Mouse (Mus musculus): ENCODE measurements around the gene Gm16181.

The Gm16181 gene

GRCm38 (mm10) chr17:35247144-35247543, 26.5 kb downstream of the Gm16181 start:
- peak in 1 of 2 experiments; percentile 40 for DNase-seq (ENCODE audit: inconsistent age in 2 of 2, low spot score in 1 of 2)

- peak in 1 of 2 experiments; percentile 32 for DNase-seq (ENCODE audit: inconsistent age in 2 of 2, low spot score in 1 of 2)
Observed at GRCm38 (mm10) chr17:35248986-35249385, 28.4 kb downstream of the Gm16181 start.

GRCm38 (mm10) chr17:35249451-35250197, 29.0 kb downstream of the Gm16181 start:
- peak in 1 of 2 experiments; percentile 43 for DNase-seq (ENCODE audit: inconsistent age in 2 of 2, low spot score in 1 of 2)

GRCm38 (mm10) chr17:35250348-35251120, 29.9 kb downstream of the Gm16181 start:
- peak; percentile 13 to 58 for DNase-seq (ENCODE audit: inconsistent age in 2 of 2, low spot score in 1 of 2)

GRCm38 (mm10) chr17:35251162-35251719, 30.6 kb downstream of the Gm16181 start:
- peak; percentile 27 to 55 for DNase-seq (ENCODE audit: inconsistent age in 2 of 2, low spot score in 1 of 2)

- peak; percentile 9 to 49 for DNase-seq (ENCODE audit: inconsistent age in 2 of 2, low spot score in 1 of 2)
Observed at GRCm38 (mm10) chr17:35251981-35252380, 31.3 kb downstream of the Gm16181 start.

GRCm38 (mm10) chr17:35252619-35253292, 32.1 kb downstream of the Gm16181 start:
- DNase-seq (ENCODE audit: inconsistent age in 2 of 2, low spot score in 1 of 2), result peak; percentile 38 to 73

GRCm38 (mm10) chr17:35253293-35254093, 32.9 kb downstream of the Gm16181 start:
- peak; percentile 21 to 56 for DNase-seq (ENCODE audit: inconsistent age in 2 of 2, low spot score in 1 of 2)

GRCm38 (mm10) chr17:35254241-35255098, 33.8 kb downstream of the Gm16181 start:
- DNase-seq (ENCODE audit: inconsistent age in 2 of 2, low spot score in 1 of 2), result peak; percentile 65 to 87

GRCm38 (mm10) chr17:35255301-35255700, 34.7 kb downstream of the Gm16181 start:
- peak; percentile 22 to 36 for DNase-seq (ENCODE audit: inconsistent age in 2 of 2, low spot score in 1 of 2)

GRCm38 (mm10) chr17:35255704-35256103, 35.1 kb downstream of the Gm16181 start:
- no peak for DNase-seq (ENCODE audit: inconsistent age in 2 of 2, low spot score in 1 of 2)

- DNase-seq (ENCODE audit: inconsistent age in 2 of 2, low spot score in 1 of 2), result peak in 1 of 2 experiments; percentile 35
Observed at GRCm38 (mm10) chr17:35257378-35257777, 36.7 kb downstream of the Gm16181 start.

GRCm38 (mm10) chr17:35257824-35258491, 37.3 kb downstream of the Gm16181 start:
- DNase-seq (ENCODE audit: inconsistent age in 2 of 2, low spot score in 1 of 2), result peak; percentile 94 to 99

- DNase-seq (ENCODE audit: inconsistent age in 2 of 2, low spot score in 1 of 2), result peak; percentile 66 to 80
Observed at GRCm38 (mm10) chr17:35258492-35259478, 38.2 kb downstream of the Gm16181 start.

- no peak for DNase-seq (ENCODE audit: inconsistent age in 2 of 2, low spot score in 1 of 2)
Observed at GRCm38 (mm10) chr17:35259621-35260020, 39.0 kb downstream of the Gm16181 start.

GRCm38 (mm10) chr17:35261651-35262050, 41.0 kb downstream of the Gm16181 start:
- peak in 1 of 2 experiments; percentile 20 for DNase-seq (ENCODE audit: inconsistent age in 2 of 2, low spot score in 1 of 2)

GRCm38 (mm10) chr17:35262664-35263522, 42.3 kb downstream of the Gm16181 start, which contains the start of gene H2-D1:
Gene H2-D1 (plus strand): TSS chr17:35262730.
- peak; percentile 98 to 100 for DNase-seq (ENCODE audit: inconsistent age in 2 of 2, low spot score in 1 of 2)
